Mouse (Mus musculus) bone marrow, adult 2 months (tissue): Measurements from ENCODE around the gene Ankrd63. TPM values are rescaled to one million over a fixed set of nuclear protein-coding genes. Genes with fewer than 3 reads are reported as not detected.

Source experiments
- H3K27ac ChIP-seq: fragments of 200-500 bp; 2 replicates; pipeline ENCODE4 v1.5.1; 2012; ENCODE audit warnings: low read depth, mild to moderate bottlenecking, control low read depth, inconsistent platforms, low read length; ENCODE audit not compliant: control insufficient read depth, poor library complexity, insufficient read depth
- H3K4me1 ChIP-seq: fragments of 200-500 bp; 2 replicates; pipeline ENCODE4 v1.6.1; 2011; ENCODE audit warnings: low read length; ENCODE audit not compliant: control insufficient read depth, insufficient read depth
- H3K4me3 ChIP-seq: fragments of 200-500 bp; replicated peaks from 2 replicates; pipeline ENCODE3; 2011; ENCODE audit warnings: mild to moderate bottlenecking, low read depth, low read length, control low read depth; ENCODE audit not compliant: control insufficient read depth
- CTCF ChIP-seq: fragments of 200-500 bp; IDR thresholded peaks from 2 replicates; pipeline ENCODE4 v1.5.1; 2011; ENCODE audit warnings: low read length, control low read depth; ENCODE audit not compliant: control insufficient read depth, insufficient read depth
- POLR2A ChIP-seq: fragments of 200-500 bp; IDR thresholded peaks from 2 replicates; pipeline ENCODE4 v1.6.1; 2011; ENCODE audit warnings: low read depth, mild to moderate bottlenecking, control low read depth, low read length, borderline replicate concordance; ENCODE audit not compliant: control insufficient read depth
- WGBS: fragments of 180-500 bp; shearing (Covaris S2); methylation state at CpG from one replicate; pipeline ENCODE4 v1.1.7; 2018; 5-methylcytosine and 5-hydroxymethylcytosine counted together
- polyA plus RNA-seq: library from polyadenylated mRNA; stranded (reverse); fragments of >200 nt; gene quantifications from 2 replicates; pipeline ENCODE4 v1.2.4, GENCODE M21; 2011; ENCODE audit warnings: low replicate concordance; ENCODE audit not compliant: missing spikeins, insufficient read depth, insufficient read length

Ankrd63 gene
- polyA plus RNA-seq, 1 experiment = 0.92 TPM

DNA sequence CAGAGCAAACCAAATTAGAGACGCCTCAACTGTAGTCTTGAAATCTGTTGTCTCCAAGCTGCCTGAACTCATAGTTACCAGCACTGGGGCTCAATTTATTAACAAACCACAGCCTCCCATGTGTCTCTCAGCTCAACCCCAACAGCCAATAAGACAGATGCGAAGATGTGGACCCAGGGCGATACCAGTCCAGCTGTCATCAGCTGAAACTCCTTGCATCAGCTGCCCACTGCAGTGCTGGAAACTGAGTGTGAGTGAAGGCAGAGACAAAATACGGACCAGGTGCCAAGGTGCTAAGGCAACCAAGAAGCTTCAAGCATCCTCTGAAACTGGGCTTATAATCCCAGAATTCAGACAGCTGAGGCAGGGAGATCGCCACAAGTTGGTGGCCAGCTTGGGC is 28.2 kb upstream of the Ankrd63 start:
- Histone ChIP-seq H3K4me3 (no peak overlapping the region), H3K27ac (no peak overlapping the region), H3K4me1 (peaks cover 4% of the 10 kb centered on the region; the same call in 1 of the 2 replicates)
- no peak for TF ChIP-seq CTCF
- TF ChIP-seq POLR2A = no peak
- 84% methylated on average over 5 of the region's 5 CpGs for WGBS

DNA sequence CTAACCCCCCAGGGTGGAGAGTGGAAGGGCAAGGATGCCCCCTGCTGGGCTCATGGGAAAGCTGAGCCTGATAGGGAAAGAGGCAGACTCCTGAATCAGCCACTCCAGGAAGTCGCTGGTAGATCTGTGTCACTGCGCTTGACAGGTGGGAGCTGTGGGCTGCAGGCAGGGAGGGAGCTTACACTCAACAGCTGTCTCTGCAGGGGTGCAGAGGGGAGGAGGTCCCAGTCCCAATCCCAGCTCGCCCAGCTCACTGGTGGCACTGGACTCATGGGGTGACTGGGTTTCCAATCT is 26.8 kb upstream of the Ankrd63 start:
- Histone ChIP-seq H3K4me3 (no peak overlapping the region), H3K4me1 (peaks cover 6% of the 10 kb centered on the region; the same call in 1 of the 2 replicates), H3K27ac (no peak overlapping the region)
- 7% methylated on average over 3 of the region's 3 CpGs for WGBS
- TF ChIP-seq CTCF (peak; percentile 77), POLR2A (no peak)

DNA sequence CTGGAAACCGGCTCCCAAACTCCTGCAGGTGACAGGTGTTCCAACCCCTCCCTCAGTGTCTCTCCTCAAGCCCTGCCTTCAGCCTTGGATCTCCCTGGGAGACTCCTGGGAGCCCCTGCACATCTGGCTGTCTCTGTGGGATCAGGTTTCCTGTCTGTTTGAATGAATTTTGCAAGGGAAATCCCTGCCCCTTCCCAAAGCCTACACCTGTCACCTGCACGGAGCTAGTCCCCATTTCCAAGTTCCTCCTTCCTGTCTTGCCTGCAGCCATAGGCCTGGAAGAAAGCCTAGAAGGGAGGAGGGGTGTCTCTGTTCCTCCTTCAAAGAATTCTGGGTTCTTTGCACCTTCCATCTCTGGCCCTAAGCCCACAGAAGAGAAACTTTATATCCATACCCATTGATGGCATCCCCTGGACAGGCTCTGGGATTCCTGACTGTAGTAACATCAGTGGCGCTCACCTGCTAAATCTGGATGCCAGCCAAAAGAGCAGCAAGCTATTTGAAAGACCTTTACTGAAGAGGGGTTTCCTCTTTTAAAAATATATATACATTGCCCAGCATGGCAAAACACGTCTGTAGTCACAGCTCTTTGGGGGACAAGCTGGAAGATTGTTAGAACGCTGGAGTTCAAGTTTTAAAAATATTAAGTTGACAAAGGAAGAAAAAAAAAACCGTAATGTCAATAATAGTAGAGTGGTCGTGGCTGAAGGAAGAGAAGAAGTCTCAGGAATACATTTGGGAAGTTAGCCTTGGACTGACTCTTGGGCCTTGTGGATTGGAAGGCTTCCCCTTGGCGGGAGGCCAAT is 26.3 kb upstream of the Ankrd63 start:
- 14% methylated on average over 8 of the region's 8 CpGs for WGBS
- TF ChIP-seq POLR2A (no peak), CTCF (no peak)
- Histone ChIP-seq H3K27ac (no peak overlapping the region; the same call in 1 of the 2 replicates), H3K4me1 (peaks cover 6% of the 10 kb centered on the region; the same call in 1 of the 2 replicates), H3K4me3 (no peak overlapping the region)

DNA sequence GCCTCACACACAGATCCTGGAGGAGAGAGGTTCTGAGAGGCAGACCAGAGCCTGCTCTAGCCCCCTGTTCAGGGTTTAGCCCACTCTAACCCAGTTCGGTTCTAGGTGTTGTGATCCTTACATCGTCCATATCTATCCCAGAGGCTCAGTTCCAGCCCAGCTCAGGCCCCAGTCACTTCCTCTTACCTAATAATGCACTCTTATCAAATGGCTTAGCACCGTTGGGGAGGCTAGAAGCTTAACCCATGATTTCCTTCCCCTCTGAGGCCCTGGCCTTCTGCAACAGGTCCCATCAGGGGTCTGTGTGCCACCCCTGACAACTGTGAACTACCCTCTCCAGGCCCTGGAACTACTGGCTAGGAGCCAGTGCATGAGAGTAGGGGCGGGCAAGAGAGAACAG is 25.4 kb upstream of the Ankrd63 start:
- Histone ChIP-seq H3K4me1 (peaks cover 6% of the 10 kb centered on the region; the same call in 1 of the 2 replicates), H3K27ac (peak overlapping the region; percentile 92), H3K4me3 (peak overlapping the region; percentile 19)
- WGBS = 2% methylated on average over 4 of the region's 4 CpGs
- TF ChIP-seq POLR2A (no peak), CTCF (no peak)

DNA sequence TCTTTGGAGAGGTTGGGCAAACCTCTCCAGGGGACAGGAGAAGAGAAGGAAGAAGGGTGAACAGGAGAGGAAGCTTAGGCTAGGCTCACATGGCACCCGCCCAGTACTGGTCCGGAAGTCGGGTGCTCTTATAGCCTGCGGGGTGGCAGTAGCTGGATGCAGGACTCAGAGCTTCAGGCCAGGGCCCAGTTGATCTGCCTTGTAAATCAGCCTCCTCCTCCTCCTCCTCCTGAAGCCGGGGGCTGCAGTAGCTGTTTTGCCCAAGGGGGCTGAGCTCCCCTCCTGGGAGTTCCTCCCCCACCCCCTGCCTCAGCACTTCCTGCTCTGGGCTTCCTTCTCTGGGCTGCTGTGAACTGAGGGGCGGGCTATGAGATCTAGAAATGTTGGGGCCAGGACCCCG is 24.6 kb upstream of the Ankrd63 start, which contains the start of gene Plcb2:
Plcb2 (minus strand) TSS at position 102 of the 400 bp plus-strand sequence.
- H3K4me3 ChIP-seq = peak within 1 kb of the TSS; percentile 93
- peaks cover 6% of the 10 kb centered on the region; the same call in 1 of the 2 replicates for H3K4me1 ChIP-seq
- WGBS = 4% methylated on average over 7 of the region's 7 CpGs
- peak within 1 kb of the TSS; percentile 92 for H3K27ac ChIP-seq
- TF ChIP-seq CTCF (no peak), POLR2A (peak; percentile 58; the same call in 1 of the 2 replicates)

DNA sequence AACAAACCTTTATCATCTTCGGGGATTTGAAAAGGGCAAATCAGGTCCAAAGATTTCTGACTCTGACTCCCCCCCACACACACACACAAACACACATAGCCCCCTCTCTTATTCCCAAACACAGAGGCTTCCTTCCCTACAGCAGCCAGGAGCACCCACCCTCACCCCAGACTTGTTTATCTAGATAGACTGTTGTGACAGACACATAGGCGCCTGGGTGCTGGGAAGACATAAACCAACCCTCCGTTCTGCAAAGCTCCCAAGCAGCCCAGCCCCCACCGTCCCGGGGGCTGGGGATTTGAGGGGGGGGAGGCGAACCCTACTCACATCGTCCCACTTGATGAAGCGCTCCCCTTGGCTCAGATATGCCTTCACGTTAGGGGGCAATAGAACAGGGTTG is 24.1 kb upstream of the Ankrd63 start:
- H3K4me3 ChIP-seq = peak overlapping the region; percentile 93
- 2% methylated on average over 9 of the region's 9 CpGs for WGBS
- H3K27ac ChIP-seq = peak overlapping the region; percentile 92
- H3K4me1 ChIP-seq = peaks cover 6% of the 10 kb centered on the region; the same call in 1 of the 2 replicates
- TF ChIP-seq POLR2A (no peak), CTCF (no peak)

DNA sequence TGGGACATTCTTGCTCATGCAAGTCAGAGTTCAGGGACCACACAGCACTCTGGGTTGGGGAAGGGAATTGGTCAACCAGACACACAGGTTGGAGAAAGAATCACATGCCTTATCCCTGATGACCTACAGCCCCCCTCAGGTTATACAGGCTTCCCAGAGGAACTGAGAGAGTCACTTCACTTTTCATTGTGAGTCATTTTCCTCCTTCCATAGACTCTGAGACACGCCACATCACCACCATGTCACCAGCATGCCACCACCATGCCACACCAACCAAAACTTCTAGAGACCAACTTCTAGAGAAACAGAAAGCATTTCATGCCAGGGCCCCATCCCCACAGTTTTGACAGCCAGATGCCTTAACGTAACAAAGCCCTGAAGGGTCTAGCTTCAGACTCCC is 23.1 kb upstream of the Ankrd63 start:
- TF ChIP-seq POLR2A (no peak), CTCF (no peak)
- Histone ChIP-seq H3K4me3 (peak overlapping the region; percentile 93), H3K4me1 (peaks cover 6% of the 10 kb centered on the region; the same call in 1 of the 2 replicates), H3K27ac (no peak overlapping the region; the same call in 1 of the 2 replicates)
- WGBS = 23% methylated on average over 2 of the region's 2 CpGs

DNA sequence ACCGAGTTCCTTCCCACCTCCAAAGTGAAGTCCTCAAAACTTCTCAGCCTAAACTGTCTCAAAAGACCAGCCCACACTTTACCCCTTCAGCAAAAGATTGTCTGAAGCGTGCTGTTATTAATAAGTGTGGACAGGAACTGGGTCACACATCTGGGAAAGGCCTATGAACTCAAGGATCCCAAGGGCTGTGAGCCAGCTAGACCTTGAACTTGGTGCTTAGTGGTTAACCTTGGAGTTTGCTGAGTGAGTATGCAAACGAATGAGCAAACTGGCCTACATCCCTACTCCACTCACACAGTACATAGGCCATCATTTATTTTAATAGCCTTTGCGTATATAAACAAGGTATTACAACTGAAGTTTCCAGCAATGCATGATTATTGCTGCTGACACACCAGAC is 21.7 kb upstream of the Ankrd63 start:
- 78% methylated on average over 4 of the region's 4 CpGs for WGBS
- Histone ChIP-seq H3K4me1 (peaks cover 5% of the 10 kb centered on the region; the same call in 1 of the 2 replicates), H3K4me3 (no peak overlapping the region), H3K27ac (no peak overlapping the region)
- TF ChIP-seq CTCF (no peak), POLR2A (no peak)
